Mouse (Mus musculus): ENCODE data around the gene Fcrl6. TPM values are rescaled to one million over a fixed set of nuclear protein-coding genes. Genes with fewer than 3 reads are reported as not detected.
A peak's percentile ranks its signal among the peaks of the same experiment; 100 is the strongest.

Gene Fcrl6
- total and polyA plus RNA-seq, 2 experiments: not detected

- TF ChIP-seq POLR2A (IDR thresholded peaks at IDR 0.05; ENCODE audit: extremely low read depth, insufficient read depth, low read length): no peak
- TF ChIP-seq CTCF (IDR thresholded peaks at IDR 0.05; ENCODE audit: low read depth, low read length): no peak
- WGBS: 76% methylated on average over 5 of the region's 5 CpGs
- Histone ChIP-seq H3K27ac (replicated peaks; ENCODE audit: insufficient read depth, low read depth, low read length) (no peak overlapping the region; the same call in 1 of the 2 replicates), H3K27me3 (ENCODE audit: control insufficient read depth, insufficient read depth, low read length) (no peaks in the 10 kb centered on the region), H3K36me3 (ENCODE audit: control insufficient read depth, insufficient read depth, low read length) (no peaks in the 10 kb centered on the region), H3K9ac (ENCODE audit: low read depth, low read length) (no peak overlapping the region), H3K4me3 (ENCODE audit: insufficient read depth, low read depth, low read length) (no peak overlapping the region), H3K79me2 (ENCODE audit: control insufficient read depth, insufficient read depth, low read length) (no peaks in the 10 kb centered on the region), H3K4me1 (ENCODE audit: control insufficient read depth, insufficient read depth, low read length) (peaks cover 3% of the 10 kb centered on the region; the same call in 1 of the 2 replicates)
- DNase-seq (ENCODE audit: extremely low read depth, low read depth, low spot score): peak; percentile 66
Measured at GRCm38 (mm10) chr1:172631721-172632120, 29.4 kb upstream of the Fcrl6 start.

DNA sequence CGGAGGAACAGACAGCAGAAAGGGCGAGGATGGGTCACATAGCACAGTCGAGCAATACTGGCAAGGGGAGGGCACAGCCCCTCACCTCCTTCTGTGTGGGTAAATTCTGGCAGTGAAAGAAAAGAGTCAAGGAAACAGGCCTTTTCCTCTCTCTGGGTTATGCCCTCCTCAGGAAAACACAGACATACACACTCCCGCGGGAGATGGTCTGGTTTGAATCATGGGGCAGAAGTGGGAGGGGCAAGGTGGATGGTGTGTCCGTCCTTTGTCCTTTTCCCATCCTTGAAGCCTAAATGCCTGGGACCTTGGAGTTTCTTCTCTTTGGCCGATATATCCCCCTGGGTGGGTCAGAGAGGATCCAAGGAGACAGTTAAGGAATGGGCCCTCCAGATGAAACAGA, 27.5 kb upstream of the Fcrl6 start:
- no peak overlapping the region for H3K9ac ChIP-seq (ENCODE audit: low read depth, low read length)
- H3K36me3 ChIP-seq (ENCODE audit: control insufficient read depth, insufficient read depth, low read length): no peaks in the 10 kb centered on the region
- H3K4me3 ChIP-seq (ENCODE audit: insufficient read depth, low read depth, low read length): no peak overlapping the region
- no peaks in the 10 kb centered on the region for H3K79me2 ChIP-seq (ENCODE audit: control insufficient read depth, insufficient read depth, low read length)
- H3K27me3 ChIP-seq (ENCODE audit: control insufficient read depth, insufficient read depth, low read length): no peaks in the 10 kb centered on the region
- H3K4me1 ChIP-seq (ENCODE audit: control insufficient read depth, insufficient read depth, low read length): peaks cover 3% of the 10 kb centered on the region; the same call in 1 of the 2 replicates
- WGBS: 81% methylated on average over 7 of the region's 7 CpGs
- H3K27ac ChIP-seq (replicated peaks; ENCODE audit: insufficient read depth, low read depth, low read length): no peak overlapping the region
- no peak for TF ChIP-seq POLR2A (IDR thresholded peaks at IDR 0.05; ENCODE audit: extremely low read depth, insufficient read depth, low read length)
- no peak for TF ChIP-seq CTCF (IDR thresholded peaks at IDR 0.05; ENCODE audit: low read depth, low read length)
- DNase-seq (ENCODE audit: extremely low read depth, low read depth, low spot score): no peak

GRCm38 (mm10) chr1:172626306-172626705, 24.0 kb upstream of the Fcrl6 start:
- Histone ChIP-seq H3K79me2 (ENCODE audit: control insufficient read depth, insufficient read depth, low read length) (no peaks in the 10 kb centered on the region), H3K4me3 (ENCODE audit: insufficient read depth, low read depth, low read length) (no peak overlapping the region), H3K4me1 (ENCODE audit: control insufficient read depth, insufficient read depth, low read length) (no peaks in the 10 kb centered on the region), H3K27ac (replicated peaks; ENCODE audit: insufficient read depth, low read depth, low read length) (no peak overlapping the region), H3K36me3 (ENCODE audit: control insufficient read depth, insufficient read depth, low read length) (no peaks in the 10 kb centered on the region), H3K27me3 (ENCODE audit: control insufficient read depth, insufficient read depth, low read length) (no peaks in the 10 kb centered on the region), H3K9ac (ENCODE audit: low read depth, low read length) (no peak overlapping the region)
- WGBS: 96% methylated on average over 3 of the region's 3 CpGs
- TF ChIP-seq POLR2A (IDR thresholded peaks at IDR 0.05; ENCODE audit: extremely low read depth, insufficient read depth, low read length): no peak
- no peak for TF ChIP-seq CTCF (IDR thresholded peaks at IDR 0.05; ENCODE audit: low read depth, low read length)
- no peak for DNase-seq (ENCODE audit: extremely low read depth, low read depth, low spot score)

DNA sequence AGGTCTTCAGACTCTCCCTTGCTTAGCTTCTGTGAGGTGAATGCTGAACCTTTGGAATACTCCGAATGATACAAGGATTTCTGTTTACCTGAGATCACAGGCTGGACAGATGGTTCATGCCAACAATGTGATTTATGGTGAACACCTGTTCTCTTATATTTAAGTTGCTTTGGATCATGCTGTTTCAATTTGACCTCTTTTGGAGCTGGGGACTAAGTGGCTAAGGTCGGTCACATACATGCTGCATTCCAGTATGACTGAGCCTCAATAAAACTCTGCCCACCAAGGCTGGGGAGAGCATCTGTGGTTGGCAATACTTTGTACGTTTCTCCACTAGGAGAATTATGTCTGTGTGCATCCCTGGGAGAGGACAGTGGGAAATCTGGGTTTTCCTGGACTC, 21.7 kb upstream of the Fcrl6 start:
- H3K27ac ChIP-seq (replicated peaks; ENCODE audit: insufficient read depth, low read depth, low read length): no peak overlapping the region
- no peaks in the 10 kb centered on the region for H3K36me3 ChIP-seq (ENCODE audit: control insufficient read depth, insufficient read depth, low read length)
- H3K27me3 ChIP-seq (ENCODE audit: control insufficient read depth, insufficient read depth, low read length): no peaks in the 10 kb centered on the region
- no peaks in the 10 kb centered on the region for H3K4me1 ChIP-seq (ENCODE audit: control insufficient read depth, insufficient read depth, low read length)
- H3K4me3 ChIP-seq (ENCODE audit: insufficient read depth, low read depth, low read length): no peak overlapping the region
- DNase-seq (ENCODE audit: extremely low read depth, low read depth, low spot score): no peak
- 79% methylated on average over 3 of the region's 3 CpGs for WGBS
- TF ChIP-seq POLR2A (IDR thresholded peaks at IDR 0.05; ENCODE audit: extremely low read depth, insufficient read depth, low read length) (no peak), CTCF (IDR thresholded peaks at IDR 0.05; ENCODE audit: low read depth, low read length) (no peak)
- no peaks in the 10 kb centered on the region for H3K79me2 ChIP-seq (ENCODE audit: control insufficient read depth, insufficient read depth, low read length)
- no peak overlapping the region for H3K9ac ChIP-seq (ENCODE audit: low read depth, low read length)

GRCm38 (mm10) chr1:172623599-172623998, 21.2 kb upstream of the Fcrl6 start:
- no peaks in the 10 kb centered on the region for H3K36me3 ChIP-seq (ENCODE audit: control insufficient read depth, insufficient read depth, low read length)
- no peak overlapping the region for H3K27ac ChIP-seq (replicated peaks; ENCODE audit: insufficient read depth, low read depth, low read length)
- no peak for DNase-seq (ENCODE audit: extremely low read depth, low read depth, low spot score)
- TF ChIP-seq POLR2A (IDR thresholded peaks at IDR 0.05; ENCODE audit: extremely low read depth, insufficient read depth, low read length): no peak
- no peak for TF ChIP-seq CTCF (IDR thresholded peaks at IDR 0.05; ENCODE audit: low read depth, low read length)
- no peaks in the 10 kb centered on the region for H3K4me1 ChIP-seq (ENCODE audit: control insufficient read depth, insufficient read depth, low read length)
- H3K27me3 ChIP-seq (ENCODE audit: control insufficient read depth, insufficient read depth, low read length): no peaks in the 10 kb centered on the region
- 63% methylated on average over 5 of the region's 5 CpGs for WGBS
- no peak overlapping the region for H3K4me3 ChIP-seq (ENCODE audit: insufficient read depth, low read depth, low read length)
- H3K9ac ChIP-seq (ENCODE audit: low read depth, low read length): no peak overlapping the region
- no peaks in the 10 kb centered on the region for H3K79me2 ChIP-seq (ENCODE audit: control insufficient read depth, insufficient read depth, low read length)

GRCm38 (mm10) chr1:172619235-172619634, 16.9 kb upstream of the Fcrl6 start:
- no peak overlapping the region for H3K27ac ChIP-seq (replicated peaks; ENCODE audit: insufficient read depth, low read depth, low read length)
- H3K9ac ChIP-seq (ENCODE audit: low read depth, low read length): no peak overlapping the region
- no peaks in the 10 kb centered on the region for H3K79me2 ChIP-seq (ENCODE audit: control insufficient read depth, insufficient read depth, low read length)
- WGBS: 5% methylated on average over 7 of the region's 7 CpGs
- DNase-seq (ENCODE audit: extremely low read depth, low read depth, low spot score): peak; percentile 46
- H3K36me3 ChIP-seq (ENCODE audit: control insufficient read depth, insufficient read depth, low read length): no peaks in the 10 kb centered on the region
- peaks cover 9% of the 10 kb centered on the region for H3K27me3 ChIP-seq (ENCODE audit: control insufficient read depth, insufficient read depth, low read length)
- no peaks in the 10 kb centered on the region for H3K4me1 ChIP-seq (ENCODE audit: control insufficient read depth, insufficient read depth, low read length)
- TF ChIP-seq CTCF (IDR thresholded peaks at IDR 0.05; ENCODE audit: low read depth, low read length) (peak; percentile 98), POLR2A (IDR thresholded peaks at IDR 0.05; ENCODE audit: extremely low read depth, insufficient read depth, low read length) (no peak)
- H3K4me3 ChIP-seq (ENCODE audit: insufficient read depth, low read depth, low read length): no peak overlapping the region
